Mouse (Mus musculus) G1E-ER4 (cell line): ENCODE results near the gene Gm13283. TPM values are rescaled to one million over a fixed set of nuclear protein-coding genes. Genes with fewer than 3 reads are reported as not detected.
"Not testable (repeated sequence)": the region's sequence is repeated elsewhere in the genome, so short reads cannot be mapped to it uniquely, and the experiment has no call there.

Experiments
- GATA1 ChIP-seq: IDR thresholded peaks from one replicate; pipeline ENCODE4 v1.8.0; 2012; ENCODE audit warnings: low read length, inconsistent platforms
- polyA plus RNA-seq: library from polyadenylated mRNA; stranded (reverse); fragments of >175 nt; gene quantifications from 2 replicates; pipeline ENCODE4 v1.2.3, GENCODE M21; 2012

Gene Gm13283
- polyA plus RNA-seq, 1 experiment, result not detected

DNA sequence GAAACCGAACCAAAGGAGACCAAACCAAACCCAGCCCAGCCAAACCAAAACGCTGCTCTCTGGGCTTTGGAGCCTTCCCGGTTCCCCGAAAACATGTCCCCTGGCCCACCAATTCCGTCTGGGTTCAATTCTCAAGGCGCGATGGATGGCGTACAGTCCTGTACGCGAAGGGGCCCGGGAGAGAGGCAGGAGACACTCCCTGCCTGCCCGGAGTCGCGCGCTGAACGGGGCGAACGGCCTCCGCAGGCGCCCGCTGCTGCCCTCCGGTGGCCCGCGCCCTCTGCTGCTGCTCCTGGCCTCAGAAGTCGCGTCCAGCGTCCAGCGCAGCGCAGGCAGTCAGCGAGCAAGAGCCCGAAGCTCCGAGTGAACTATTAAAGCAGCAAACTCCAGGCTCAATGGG is 13.6 kb downstream of the Gm13283 start, which contains the start of gene Gm13290:
Gene Gm13290 (plus strand): TSS at position 301 of the 400 bp plus-strand sequence.
- TF ChIP-seq GATA1, result not testable (repeated sequence)

DNA sequence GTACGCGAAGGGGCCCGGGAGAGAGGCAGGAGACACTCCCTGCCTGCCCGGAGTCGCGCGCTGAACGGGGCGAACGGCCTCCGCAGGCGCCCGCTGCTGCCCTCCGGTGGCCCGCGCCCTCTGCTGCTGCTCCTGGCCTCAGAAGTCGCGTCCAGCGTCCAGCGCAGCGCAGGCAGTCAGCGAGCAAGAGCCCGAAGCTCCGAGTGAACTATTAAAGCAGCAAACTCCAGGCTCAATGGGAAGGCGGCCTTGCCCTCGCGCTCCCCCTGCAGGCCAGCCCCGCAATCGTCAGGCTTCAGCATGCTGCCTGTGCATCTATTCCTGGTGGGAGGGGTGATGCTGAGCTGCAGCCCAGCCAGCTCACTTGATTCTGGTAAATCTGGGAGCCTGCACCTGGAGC is 16.7 kb downstream of the Gm13283 start, which contains the start of gene Gm13289:
Gene Gm13289 (plus strand): TSS at position 301 of the 400 bp plus-strand sequence.
- not testable (repeated sequence) for TF ChIP-seq GATA1

DNA sequence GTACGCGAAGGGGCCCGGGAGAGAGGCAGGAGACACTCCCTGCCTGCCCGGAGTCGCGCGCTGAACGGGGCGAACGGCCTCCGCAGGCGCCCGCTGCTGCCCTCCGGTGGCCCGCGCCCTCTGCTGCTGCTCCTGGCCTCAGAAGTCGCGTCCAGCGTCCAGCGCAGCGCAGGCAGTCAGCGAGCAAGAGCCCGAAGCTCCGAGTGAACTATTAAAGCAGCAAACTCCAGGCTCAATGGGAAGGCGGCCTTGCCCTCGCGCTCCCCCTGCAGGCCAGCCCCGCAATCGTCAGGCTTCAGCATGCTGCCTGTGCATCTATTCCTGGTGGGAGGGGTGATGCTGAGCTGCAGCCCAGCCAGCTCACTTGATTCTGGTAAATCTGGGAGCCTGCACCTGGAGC is 19.6 kb downstream of the Gm13283 start, which contains the start of gene Gm13272:
Gene Gm13272 (plus strand): TSS at position 301 of the 400 bp plus-strand sequence.
- TF ChIP-seq GATA1, result not testable (repeated sequence)

DNA sequence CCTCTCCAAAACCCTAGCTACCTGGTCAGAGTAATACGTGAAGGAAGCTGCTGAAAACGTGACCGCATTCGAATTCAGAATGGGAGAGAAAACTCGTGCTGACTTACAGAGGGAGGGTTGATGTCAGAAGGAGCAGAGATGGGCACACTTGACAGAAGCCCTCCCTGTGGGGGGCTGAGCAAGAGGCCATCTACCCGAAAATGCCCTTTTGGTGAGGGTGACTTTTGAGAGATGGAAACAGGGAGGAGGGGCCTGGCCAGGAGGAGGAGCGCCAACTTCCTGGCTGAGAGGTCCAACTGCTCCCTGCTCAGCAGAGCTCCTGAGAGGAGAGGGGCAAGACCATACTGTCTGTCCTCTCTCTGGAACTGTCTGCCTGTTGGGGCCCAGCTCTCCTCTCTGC is 21.9 kb downstream of the Gm13283 start, which contains the start of gene Ifnz:
Gene Ifnz (plus strand): TSS at position 301 of the 400 bp plus-strand sequence.
- TF ChIP-seq GATA1, result not testable (repeated sequence)

DNA sequence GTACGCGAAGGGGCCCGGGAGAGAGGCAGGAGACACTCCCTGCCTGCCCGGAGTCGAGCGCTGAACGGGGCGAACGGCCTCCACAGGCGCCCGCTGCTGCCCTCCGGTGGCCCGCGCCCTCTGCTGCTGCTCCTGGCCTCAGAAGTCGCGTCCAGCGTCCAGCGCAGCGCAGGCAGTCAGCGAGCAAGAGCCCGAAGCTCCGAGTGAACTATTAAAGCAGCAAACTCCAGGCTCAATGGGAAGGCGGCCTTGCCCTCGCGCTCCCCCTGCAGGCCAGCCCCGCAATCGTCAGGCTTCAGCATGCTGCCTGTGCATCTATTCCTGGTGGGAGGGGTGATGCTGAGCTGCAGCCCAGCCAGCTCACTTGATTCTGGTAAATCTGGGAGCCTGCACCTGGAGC is 25.5 kb downstream of the Gm13283 start, which contains the start of gene Gm13276:
Gene Gm13276 (plus strand): TSS at position 301 of the 400 bp plus-strand sequence.
- not testable (repeated sequence) for TF ChIP-seq GATA1

DNA sequence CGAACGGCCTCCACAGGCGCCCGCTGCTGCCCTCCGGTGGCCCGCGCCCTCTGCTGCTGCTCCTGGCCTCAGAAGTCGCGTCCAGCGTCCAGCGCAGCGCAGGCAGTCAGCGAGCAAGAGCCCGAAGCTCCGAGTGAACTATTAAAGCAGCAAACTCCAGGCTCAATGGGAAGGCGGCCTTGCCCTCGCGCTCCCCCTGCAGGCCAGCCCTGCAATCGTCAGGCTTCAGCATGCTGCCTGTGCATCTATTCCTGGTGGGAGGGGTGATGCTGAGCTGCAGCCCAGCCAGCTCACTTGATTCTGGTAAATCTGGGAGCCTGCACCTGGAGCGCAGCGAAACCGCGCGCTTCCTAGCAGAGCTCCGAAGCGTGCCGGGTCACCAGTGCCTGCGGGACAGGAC is 28.5 kb downstream of the Gm13283 start, which contains the start of gene Gm13277:
Gene Gm13277 (plus strand): TSS at position 231 of the 400 bp plus-strand sequence.
- not testable (repeated sequence) for TF ChIP-seq GATA1

DNA sequence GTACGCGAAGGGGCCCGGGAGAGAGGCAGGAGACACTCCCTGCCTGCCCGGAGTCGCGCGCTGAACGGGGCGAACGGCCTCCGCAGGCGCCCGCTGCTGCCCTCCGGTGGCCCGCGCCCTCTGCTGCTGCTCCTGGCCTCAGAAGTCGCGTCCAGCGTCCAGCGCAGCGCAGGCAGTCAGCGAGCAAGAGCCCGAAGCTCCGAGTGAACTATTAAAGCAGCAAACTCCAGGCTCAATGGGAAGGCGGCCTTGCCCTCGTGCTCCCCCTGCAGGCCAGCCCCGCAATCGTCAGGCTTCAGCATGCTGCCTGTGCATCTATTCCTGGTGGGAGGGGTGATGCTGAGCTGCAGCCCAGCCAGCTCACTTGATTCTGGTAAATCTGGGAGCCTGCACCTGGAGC is 31.3 kb downstream of the Gm13283 start, which contains the start of gene Gm13278:
Gene Gm13278 (plus strand): TSS at position 301 of the 400 bp plus-strand sequence.
- not testable (repeated sequence) for TF ChIP-seq GATA1

DNA sequence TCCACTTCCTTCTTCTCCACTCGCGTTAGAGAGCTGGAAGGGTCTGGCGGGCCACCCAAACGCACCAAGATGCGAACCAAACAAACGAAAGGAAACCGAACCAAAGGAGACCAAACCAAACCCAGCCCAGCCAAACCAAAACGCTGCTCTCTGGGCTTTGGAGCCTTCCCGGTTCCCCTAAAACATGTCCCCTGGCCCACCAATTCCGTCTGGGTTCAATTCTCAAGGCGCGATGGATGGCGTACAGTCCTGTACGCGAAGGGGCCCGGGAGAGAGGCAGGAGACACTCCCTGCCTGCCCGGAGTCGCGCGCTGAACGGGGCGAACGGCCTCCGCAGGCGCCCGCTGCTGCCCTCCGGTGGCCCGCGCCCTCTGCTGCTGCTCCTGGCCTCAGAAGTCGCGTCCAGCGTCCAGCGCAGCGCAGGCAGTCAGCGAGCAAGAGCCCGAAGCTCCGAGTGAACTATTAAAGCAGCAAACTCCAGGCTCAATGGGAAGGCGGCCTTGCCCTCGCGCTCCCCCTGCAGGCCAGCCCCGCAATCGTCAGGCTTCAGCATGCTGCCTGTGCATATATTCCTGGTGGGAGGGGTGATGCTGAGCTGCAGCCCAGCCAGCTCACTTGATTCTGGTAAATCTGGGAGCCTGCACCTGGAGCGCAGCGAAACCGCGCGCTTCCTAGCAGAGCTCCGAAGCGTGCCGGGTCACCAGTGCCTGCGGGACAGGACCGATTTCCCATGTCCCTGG is 34.2 kb downstream of the Gm13283 start, which contains the start of gene Gm13275:
Gene Gm13275 (plus strand): TSS at position 552 of the 740 bp plus-strand sequence.
- TF ChIP-seq GATA1, result not testable (repeated sequence)

DNA sequence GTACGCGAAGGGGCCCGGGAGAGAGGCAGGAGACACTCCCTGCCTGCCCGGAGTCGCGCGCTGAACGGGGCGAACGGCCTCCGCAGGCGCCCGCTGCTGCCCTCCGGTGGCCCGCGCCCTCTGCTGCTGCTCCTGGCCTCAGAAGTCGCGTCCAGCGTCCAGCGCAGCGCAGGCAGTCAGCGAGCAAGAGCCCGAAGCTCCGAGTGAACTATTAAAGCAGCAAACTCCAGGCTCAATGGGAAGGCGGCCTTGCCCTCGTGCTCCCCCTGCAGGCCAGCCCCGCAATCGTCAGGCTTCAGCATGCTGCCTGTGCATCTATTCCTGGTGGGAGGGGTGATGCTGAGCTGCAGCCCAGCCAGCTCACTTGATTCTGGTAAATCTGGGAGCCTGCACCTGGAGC is 37.2 kb downstream of the Gm13283 start, which contains the start of gene Gm13279:
Gene Gm13279 (plus strand): TSS at position 301 of the 400 bp plus-strand sequence.
- TF ChIP-seq GATA1, result not testable (repeated sequence)

DNA sequence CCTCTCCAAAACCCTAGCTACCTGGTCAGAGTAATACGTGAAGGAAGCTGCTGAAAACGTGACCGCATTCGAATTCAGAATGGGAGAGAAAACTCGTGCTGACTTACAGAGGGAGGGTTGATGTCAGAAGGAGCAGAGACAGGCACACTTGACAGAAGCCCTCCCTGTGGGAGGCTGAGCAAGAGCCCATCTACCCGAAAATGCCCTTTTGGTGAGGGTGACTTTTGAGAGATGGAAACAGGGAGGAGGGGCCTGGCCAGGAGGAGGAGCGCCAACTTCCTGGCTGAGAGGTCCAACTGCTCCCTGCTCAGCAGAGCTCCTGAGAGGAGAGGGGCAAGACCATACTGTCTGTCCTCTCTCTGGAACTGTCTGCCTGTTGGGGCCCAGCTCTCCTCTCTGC is 39.4 kb downstream of the Gm13283 start, which contains the start of gene Gm13285:
Gene Gm13285 (plus strand): TSS at position 301 of the 400 bp plus-strand sequence.
- TF ChIP-seq GATA1, result not testable (repeated sequence)

DNA sequence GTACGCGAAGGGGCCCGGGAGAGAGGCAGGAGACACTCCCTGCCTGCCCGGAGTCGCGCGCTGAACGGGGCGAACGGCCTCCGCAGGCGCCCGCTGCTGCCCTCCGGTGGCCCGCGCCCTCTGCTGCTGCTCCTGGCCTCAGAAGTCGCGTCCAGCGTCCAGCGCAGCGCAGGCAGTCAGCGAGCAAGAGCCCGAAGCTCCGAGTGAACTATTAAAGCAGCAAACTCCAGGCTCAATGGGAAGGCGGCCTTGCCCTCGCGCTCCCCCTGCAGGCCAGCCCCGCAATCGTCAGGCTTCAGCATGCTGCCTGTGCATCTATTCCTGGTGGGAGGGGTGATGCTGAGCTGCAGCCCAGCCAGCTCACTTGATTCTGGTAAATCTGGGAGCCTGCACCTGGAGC is 43.0 kb downstream of the Gm13283 start, which contains the start of gene Gm13287:
Gene Gm13287 (plus strand): TSS at position 301 of the 400 bp plus-strand sequence.
- not testable (repeated sequence) for TF ChIP-seq GATA1

DNA sequence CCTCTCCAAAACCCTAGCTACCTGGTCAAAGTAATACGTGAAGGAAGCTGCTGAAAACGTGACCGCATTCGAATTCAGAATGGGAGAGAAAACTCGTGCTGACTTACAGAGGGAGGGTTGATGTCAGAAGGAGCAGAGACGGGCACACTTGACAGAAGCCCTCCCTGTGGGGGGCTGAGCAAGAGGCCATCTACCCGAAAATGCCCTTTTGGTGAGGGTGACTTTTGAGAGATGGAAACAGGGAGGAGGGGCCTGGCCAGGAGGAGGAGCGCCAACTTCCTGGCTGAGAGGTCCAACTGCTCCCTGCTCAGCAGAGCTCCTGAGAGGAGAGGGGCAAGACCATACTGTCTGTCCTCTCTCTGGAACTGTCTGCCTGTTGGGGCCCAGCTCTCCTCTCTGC is 45.3 kb downstream of the Gm13283 start, which contains the start of gene Gm13288:
Gene Gm13288 (plus strand): TSS at position 301 of the 400 bp plus-strand sequence.
- not testable (repeated sequence) for TF ChIP-seq GATA1

Other genes starting within 250 kb of the Gm13283 start
- not detected in 2 replicates for gene Ifnb1, start 237.3 kb upstream of the Gm13283 start, polyA plus RNA-seq
- not detected in 2 replicates for gene Ifna15, start 201.9 kb upstream of the Gm13283 start, polyA plus RNA-seq
- gene Ifna14, start 188.3 kb upstream of the Gm13283 start, polyA plus RNA-seq, result not detected in 2 replicates
- gene Ifna9, start 167.7 kb upstream of the Gm13283 start, polyA plus RNA-seq, result not detected in 2 replicates
- not detected in 2 replicates for gene Ifna12, start 156.7 kb upstream of the Gm13283 start, polyA plus RNA-seq
- gene C87499, start 125.7 kb upstream of the Gm13283 start, polyA plus RNA-seq, result not detected in 2 replicates
- gene Ifna13, start 115.7 kb upstream of the Gm13283 start, polyA plus RNA-seq, result not detected in 2 replicates
- not detected in 2 replicates for gene Ifna16, start 83.2 kb upstream of the Gm13283 start, polyA plus RNA-seq
- gene Ifna2, start 76.2 kb upstream of the Gm13283 start, polyA plus RNA-seq, result not detected in 2 replicates
- not detected in 2 replicates for gene Ifnab, start 68.8 kb upstream of the Gm13283 start, polyA plus RNA-seq
- not detected in 2 replicates for gene Gm26566, start 38.3 kb upstream of the Gm13283 start, polyA plus RNA-seq
- 6.4 and 7.6 TPM in 2 replicates for gene Klhl9, start 37.7 kb upstream of the Gm13283 start, polyA plus RNA-seq
- gene Gm13271, start 5.3 kb upstream of the Gm13283 start, polyA plus RNA-seq, result not detected in 2 replicates
- gene Gm13290, start 13.7 kb downstream of the Gm13283 start, polyA plus RNA-seq, result not detected in 2 replicates
- gene Gm13289, start 16.8 kb downstream of the Gm13283 start, polyA plus RNA-seq, result not detected in 2 replicates
- gene Gm13272, start 19.7 kb downstream of the Gm13283 start, polyA plus RNA-seq, result not detected in 2 replicates
- not detected in 2 replicates for gene Ifnz, start 22.0 kb downstream of the Gm13283 start, polyA plus RNA-seq
- not detected in 2 replicates for gene Gm13276, start 25.6 kb downstream of the Gm13283 start, polyA plus RNA-seq
- not detected in 2 replicates for gene Gm13277, start 28.5 kb downstream of the Gm13283 start, polyA plus RNA-seq
- gene Gm13278, start 31.4 kb downstream of the Gm13283 start, polyA plus RNA-seq, result not detected in 2 replicates
- gene Gm13275, start 34.4 kb downstream of the Gm13283 start, polyA plus RNA-seq, result not detected in 2 replicates
- gene Gm13279, start 37.3 kb downstream of the Gm13283 start, polyA plus RNA-seq, result not detected in 2 replicates
- gene Gm13285, start 39.5 kb downstream of the Gm13283 start, polyA plus RNA-seq, result not detected in 2 replicates
- gene Gm13287, start 43.1 kb downstream of the Gm13283 start, polyA plus RNA-seq, result not detected in 2 replicates
- not detected in 2 replicates for gene Gm13288, start 45.4 kb downstream of the Gm13283 start, polyA plus RNA-seq
- not detected in 2 replicates for gene Ifna7, start 56.1 kb downstream of the Gm13283 start, polyA plus RNA-seq
- not detected in 2 replicates for gene Ifna11, start 59.8 kb downstream of the Gm13283 start, polyA plus RNA-seq
- not detected in 2 replicates for gene Ifna6, start 67.3 kb downstream of the Gm13283 start, polyA plus RNA-seq
- gene Ifna5, start 75.4 kb downstream of the Gm13283 start, polyA plus RNA-seq, result not detected in 2 replicates
- gene Ifna4, start 81.7 kb downstream of the Gm13283 start, polyA plus RNA-seq, result not detected in 2 replicates
- gene Ifna1, start 90.0 kb downstream of the Gm13283 start, polyA plus RNA-seq, result not detected in 2 replicates
- not detected in 2 replicates for gene Ifne, start 120.1 kb downstream of the Gm13283 start, polyA plus RNA-seq